Mouse (Mus musculus): ENCODE results near the gene Amz1. TPM values are rescaled to one million over a fixed set of nuclear protein-coding genes. Genes with fewer than 3 reads are reported as not detected.
A peak's percentile ranks its signal among the peaks of the same experiment; 100 is the strongest.

The Amz1 gene
- polyA plus RNA-seq, 1 experiment from 2014 or later, result 1.8 TPM

GRCm38 (mm10) chr5:140798158-140798557, 74.2 kb downstream of the Amz1 start:
- H3K36me3 ChIP-seq, result no peaks in the 10 kb centered on the region
- 77% methylated on average over 7 of the region's 7 CpGs for WGBS
- H3K4me1 ChIP-seq, result peaks cover 38% of the 10 kb centered on the region
- no peak overlapping the region for H3K9ac ChIP-seq
- ATAC-seq (ENCODE audit: low FRiP score), result no peak
- no peak overlapping the region for H3K4me2 ChIP-seq (replicated peaks)
- no peak overlapping the region for H3K4me3 ChIP-seq
- no peaks in the 10 kb centered on the region for H3K9me3 ChIP-seq (replicated peaks)
- no peaks in the 10 kb centered on the region for H3K27me3 ChIP-seq
- H3K27ac ChIP-seq, result peak overlapping the region; percentile 35; the same call in 1 of the 2 replicates

- Histone ChIP-seq H3K9me3 (replicated peaks) (no peaks in the 10 kb centered on the region), H3K36me3 (no peaks in the 10 kb centered on the region), H3K27me3 (no peaks in the 10 kb centered on the region), H3K4me3 (no peak overlapping the region), H3K27ac (0 out of 2 replicates have a peak overlapping the region, but pooled peaks have one; percentile 30), H3K4me2 (replicated peaks) (no peak overlapping the region), H3K4me1 (peaks cover 38% of the 10 kb centered on the region), H3K9ac (no peak overlapping the region)
- ATAC-seq (ENCODE audit: low FRiP score), result no peak
- 68% methylated on average over 5 of the region's 5 CpGs for WGBS
Measured at GRCm38 (mm10) chr5:140798775-140799174, 74.8 kb downstream of the Amz1 start.

GRCm38 (mm10) chr5:140799190-140799589, 75.3 kb downstream of the Amz1 start:
- H3K9ac ChIP-seq, result no peak overlapping the region
- H3K4me3 ChIP-seq, result no peak overlapping the region
- H3K27ac ChIP-seq, result 0 out of 2 replicates have a peak overlapping the region, but pooled peaks have one; percentile 30
- 16% methylated on average over 2 of the region's 2 CpGs for WGBS
- peaks cover 36% of the 10 kb centered on the region for H3K4me1 ChIP-seq
- no peak overlapping the region for H3K4me2 ChIP-seq (replicated peaks)
- no peaks in the 10 kb centered on the region for H3K36me3 ChIP-seq
- no peaks in the 10 kb centered on the region for H3K9me3 ChIP-seq (replicated peaks)
- ATAC-seq (ENCODE audit: low FRiP score), result no peak
- H3K27me3 ChIP-seq, result no peaks in the 10 kb centered on the region

GRCm38 (mm10) chr5:140800288-140800923, 76.5 kb downstream of the Amz1 start:
- H3K9ac ChIP-seq, result no peak overlapping the region
- H3K36me3 ChIP-seq, result no peaks in the 10 kb centered on the region
- no peak for ATAC-seq (ENCODE audit: low FRiP score)
- H3K4me2 ChIP-seq (replicated peaks), result no peak overlapping the region
- H3K4me3 ChIP-seq, result no peak overlapping the region
- 87% methylated on average over 6 of the region's 6 CpGs for WGBS
- H3K9me3 ChIP-seq (replicated peaks), result no peaks in the 10 kb centered on the region
- H3K4me1 ChIP-seq, result peaks cover 33% of the 10 kb centered on the region
- no peaks in the 10 kb centered on the region for H3K27me3 ChIP-seq
- no peak overlapping the region for H3K27ac ChIP-seq

GRCm38 (mm10) chr5:140801782-140802181, 77.9 kb downstream of the Amz1 start:
- peaks cover 29% of the 10 kb centered on the region for H3K4me1 ChIP-seq
- 80% methylated on average over 5 of the region's 5 CpGs for WGBS
- H3K36me3 ChIP-seq, result no peaks in the 10 kb centered on the region

GRCm38 (mm10) chr5:140806252-140806651, 82.3 kb downstream of the Amz1 start:
- no peak for ATAC-seq (ENCODE audit: low FRiP score)
- H3K27me3 ChIP-seq, result no peaks in the 10 kb centered on the region
- 84% methylated on average over 2 of the region's 2 CpGs for WGBS
- no peak overlapping the region for H3K27ac ChIP-seq
- no peak overlapping the region for H3K9ac ChIP-seq
- no peak overlapping the region for H3K4me2 ChIP-seq (replicated peaks)
- peaks cover 24% of the 10 kb centered on the region for H3K4me1 ChIP-seq
- H3K36me3 ChIP-seq, result no peaks in the 10 kb centered on the region
- H3K4me3 ChIP-seq, result no peak overlapping the region
- no peaks in the 10 kb centered on the region for H3K9me3 ChIP-seq (replicated peaks)

More at GRCm38 (mm10) chr5:140801782-140802181, 77.9 kb downstream of the Amz1 start:
- H3K4me2 ChIP-seq (replicated peaks), result no peak overlapping the region
- no peak for ATAC-seq (ENCODE audit: low FRiP score)
- no peaks in the 10 kb centered on the region for H3K27me3 ChIP-seq
- H3K4me3 ChIP-seq, result no peak overlapping the region
- H3K27ac ChIP-seq, result no peak overlapping the region
- H3K9ac ChIP-seq, result no peak overlapping the region
- H3K9me3 ChIP-seq (replicated peaks), result no peaks in the 10 kb centered on the region

- no peak overlapping the region for H3K4me3 ChIP-seq
- H3K27me3 ChIP-seq, result no peaks in the 10 kb centered on the region
- no peak overlapping the region for H3K4me2 ChIP-seq (replicated peaks)
- H3K27ac ChIP-seq, result no peak overlapping the region
- WGBS, result 56% methylated on average over 2 of the region's 2 CpGs
- no peak for ATAC-seq (ENCODE audit: low FRiP score)
- H3K36me3 ChIP-seq, result no peaks in the 10 kb centered on the region
- H3K9ac ChIP-seq, result no peak overlapping the region
- no peaks in the 10 kb centered on the region for H3K9me3 ChIP-seq (replicated peaks)
- peaks cover 25% of the 10 kb centered on the region for H3K4me1 ChIP-seq
Measured at GRCm38 (mm10) chr5:140806939-140807338, 83.0 kb downstream of the Amz1 start.

Other genes starting within 250 kb of the Amz1 start
- gene Chst12, start 218.6 kb upstream of the Amz1 start, polyA plus RNA-seq (2016; fragmentation: Nextera tagmentation; extraction: Ambion mirVana), result 16.1 and 19.6 TPM in 2 replicates
- gene Grifin, start 159.1 kb upstream of the Amz1 start, polyA plus RNA-seq (2016; fragmentation: Nextera tagmentation; extraction: Ambion mirVana), result not detected in 2 replicates
- 23.8 and 27.6 TPM in 2 replicates for gene Lfng, start 116.8 kb upstream of the Amz1 start, polyA plus RNA-seq (2016; fragmentation: Nextera tagmentation; extraction: Ambion mirVana)
- gene Ttyh3, start 75.1 kb upstream of the Amz1 start, polyA plus RNA-seq (2016; fragmentation: Nextera tagmentation; extraction: Ambion mirVana), result 83.7 and 98.3 TPM in 2 replicates
- gene Iqce, start 21.7 kb upstream of the Amz1 start, polyA plus RNA-seq (2016; fragmentation: Nextera tagmentation; extraction: Ambion mirVana), result 31.3 and 31.7 TPM in 2 replicates
- gene Brat1, start 19.1 kb upstream of the Amz1 start, polyA plus RNA-seq (2016; fragmentation: Nextera tagmentation; extraction: Ambion mirVana), result 22.8 and 25.7 TPM in 2 replicates
- 57.8 and 60.5 TPM in 2 replicates for gene Gna12, start 106.3 kb downstream of the Amz1 start, polyA plus RNA-seq (2016; fragmentation: Nextera tagmentation; extraction: Ambion mirVana)